Mouse (Mus musculus): Measurements from ENCODE around the gene Fbxw8. TPM values are rescaled to one million over a fixed set of nuclear protein-coding genes. Genes with fewer than 3 reads are reported as not detected.
A peak's percentile ranks its signal among the peaks of the same experiment; 100 is the strongest.

Gene Fbxw8
- polyA plus RNA-seq, 1 experiment from 2014 or later: 21.4 TPM

- Histone ChIP-seq H3K27me3 (ENCODE audit: control insufficient read depth, insufficient read depth, low read length) (no peaks in the 10 kb centered on the region), H3K4me1 (replicated peaks; ENCODE audit: control insufficient read depth, insufficient read depth, low read length) (no peaks in the 10 kb centered on the region), H3K4me3 (ENCODE audit: low read depth, low read length) (no peak overlapping the region), H3K9ac (ENCODE audit: low read depth, low read length) (no peak overlapping the region), H3K9me3 (ENCODE audit: control insufficient read depth, low read length) (no peaks in the 10 kb centered on the region), H3K4me2 (replicated peaks; ENCODE audit: low read depth, low read length) (no peak overlapping the region), H3K27ac (ENCODE audit: low read depth, low read length) (no peak overlapping the region), H3K36me3 (ENCODE audit: control insufficient read depth, insufficient read depth, low read length) (no peaks in the 10 kb centered on the region)
- 81% methylated on average over 17 of the region's 17 CpGs for WGBS
- no peak for DNase-seq (ENCODE audit: low spot score)
- no peak for ATAC-seq (ENCODE audit: low FRiP score)
Observed at GRCm38 (mm10) chr5:118108124-118108793, 47.0 kb downstream of the Fbxw8 start.

DNA sequence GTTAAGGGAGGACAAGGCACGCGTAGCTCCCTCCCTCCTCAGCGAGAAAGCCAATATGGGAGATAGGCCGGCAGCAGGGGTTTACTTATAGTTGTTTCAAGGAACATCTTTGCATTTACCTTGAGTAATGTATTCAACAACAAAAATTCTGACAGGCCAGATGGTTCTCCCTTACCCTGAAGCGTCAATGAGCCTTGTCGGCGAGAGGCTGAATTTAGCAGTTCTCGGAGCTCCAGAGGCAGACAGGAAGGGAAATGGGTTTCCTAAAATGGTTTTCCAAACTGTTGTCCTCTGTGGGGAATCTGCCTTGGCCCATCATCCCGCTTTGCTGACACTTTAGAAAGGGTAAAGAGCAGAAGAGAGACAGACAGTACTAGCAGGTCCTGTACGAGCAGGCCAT is 48.6 kb downstream of the Fbxw8 start:
- no peak overlapping the region for H3K9ac ChIP-seq (ENCODE audit: low read depth, low read length)
- ATAC-seq (ENCODE audit: low FRiP score) (no peak), DNase-seq (ENCODE audit: low spot score) (no peak)
- H3K27ac ChIP-seq (ENCODE audit: low read depth, low read length): no peak overlapping the region
- H3K4me1 ChIP-seq (replicated peaks; ENCODE audit: control insufficient read depth, insufficient read depth, low read length): no peaks in the 10 kb centered on the region
- H3K27me3 ChIP-seq (ENCODE audit: control insufficient read depth, insufficient read depth, low read length): no peaks in the 10 kb centered on the region
- no peaks in the 10 kb centered on the region for H3K36me3 ChIP-seq (ENCODE audit: control insufficient read depth, insufficient read depth, low read length)
- no peaks in the 10 kb centered on the region for H3K9me3 ChIP-seq (ENCODE audit: control insufficient read depth, low read length)
- no peak overlapping the region for H3K4me2 ChIP-seq (replicated peaks; ENCODE audit: low read depth, low read length)
- 95% methylated on average over 10 of the region's 10 CpGs for WGBS
- no peak overlapping the region for H3K4me3 ChIP-seq (ENCODE audit: low read depth, low read length)

DNA sequence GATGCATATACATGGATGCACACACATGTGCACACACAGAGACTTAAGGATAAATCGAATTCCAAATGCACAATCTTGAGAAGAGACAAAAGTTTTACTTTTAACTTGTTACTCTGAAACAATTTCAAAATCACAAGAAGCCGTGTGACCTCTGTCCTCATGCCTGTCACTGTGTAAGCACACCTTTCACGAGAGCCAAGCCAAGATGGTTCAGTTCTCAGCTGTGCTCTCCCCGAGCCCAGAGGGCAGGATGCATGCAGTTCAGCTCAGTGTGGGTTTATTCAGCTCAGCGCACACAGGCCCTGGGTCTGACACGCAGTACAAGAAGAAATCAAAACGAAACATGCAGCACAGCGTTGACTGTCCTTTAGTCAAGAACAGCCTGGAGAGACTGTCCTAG is 49.7 kb downstream of the Fbxw8 start:
- H3K27ac ChIP-seq (ENCODE audit: low read depth, low read length): no peak overlapping the region
- no peak overlapping the region for H3K4me3 ChIP-seq (ENCODE audit: low read depth, low read length)
- no peak for ATAC-seq (ENCODE audit: low FRiP score)
- no peaks in the 10 kb centered on the region for H3K4me1 ChIP-seq (replicated peaks; ENCODE audit: control insufficient read depth, insufficient read depth, low read length)
- no peaks in the 10 kb centered on the region for H3K36me3 ChIP-seq (ENCODE audit: control insufficient read depth, insufficient read depth, low read length)
- WGBS: 86% methylated on average over 8 of the region's 8 CpGs
- H3K27me3 ChIP-seq (ENCODE audit: control insufficient read depth, insufficient read depth, low read length): no peaks in the 10 kb centered on the region
- no peak for DNase-seq (ENCODE audit: low spot score)
- H3K9ac ChIP-seq (ENCODE audit: low read depth, low read length): no peak overlapping the region
- H3K4me2 ChIP-seq (replicated peaks; ENCODE audit: low read depth, low read length): no peak overlapping the region
- no peaks in the 10 kb centered on the region for H3K9me3 ChIP-seq (ENCODE audit: control insufficient read depth, low read length)

DNA sequence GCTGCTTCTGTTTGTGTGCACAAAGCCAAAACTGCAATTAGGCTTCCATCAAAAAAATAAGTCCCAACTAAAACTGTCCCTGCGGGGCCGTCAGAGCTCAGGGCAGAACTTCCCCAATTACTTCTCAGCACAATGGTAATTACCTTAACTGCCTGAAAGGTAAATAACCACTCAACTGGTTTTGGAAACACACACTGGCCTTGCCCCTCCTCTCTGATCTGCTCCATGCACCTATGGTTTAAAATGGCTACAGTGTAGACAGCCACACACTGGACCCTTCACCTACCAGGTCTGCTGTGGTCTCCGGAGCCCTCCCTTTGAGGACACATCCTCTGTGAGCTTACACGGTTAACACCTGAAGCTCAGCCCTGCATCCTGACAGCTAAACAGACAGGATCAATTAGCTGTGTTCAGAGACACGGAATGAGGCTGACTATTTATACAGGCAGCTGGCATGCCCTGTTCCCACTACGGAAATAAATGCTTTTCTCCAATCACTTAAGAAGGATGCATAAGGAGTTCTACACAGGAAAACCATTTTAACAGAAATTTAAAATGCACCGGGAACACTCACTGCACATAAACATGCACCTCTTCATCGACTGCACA is 55.3 kb downstream of the Fbxw8 start:
- ATAC-seq (ENCODE audit: low FRiP score): no peak
- no peak overlapping the region for H3K9ac ChIP-seq (ENCODE audit: low read depth, low read length)
- 85% methylated on average over 8 of the region's 8 CpGs for WGBS
- H3K9me3 ChIP-seq (ENCODE audit: control insufficient read depth, low read length): no peaks in the 10 kb centered on the region
- H3K36me3 ChIP-seq (ENCODE audit: control insufficient read depth, insufficient read depth, low read length): peaks cover 4% of the 10 kb centered on the region; the same call in 1 of the 2 replicates
- H3K27ac ChIP-seq (ENCODE audit: low read depth, low read length): no peak overlapping the region
- DNase-seq (ENCODE audit: low spot score): no peak
- H3K4me1 ChIP-seq (replicated peaks; ENCODE audit: control insufficient read depth, insufficient read depth, low read length): no peaks in the 10 kb centered on the region
- H3K4me2 ChIP-seq (replicated peaks; ENCODE audit: low read depth, low read length): no peak overlapping the region
- no peaks in the 10 kb centered on the region for H3K27me3 ChIP-seq (ENCODE audit: control insufficient read depth, insufficient read depth, low read length)
- no peak overlapping the region for H3K4me3 ChIP-seq (ENCODE audit: low read depth, low read length)

GRCm38 (mm10) chr5:118099069-118099869 is 56.0 kb downstream of the Fbxw8 start:
- no peak overlapping the region for H3K9ac ChIP-seq (ENCODE audit: low read depth, low read length)
- ATAC-seq (ENCODE audit: low FRiP score): no peak
- DNase-seq (ENCODE audit: low spot score): no peak

DNA sequence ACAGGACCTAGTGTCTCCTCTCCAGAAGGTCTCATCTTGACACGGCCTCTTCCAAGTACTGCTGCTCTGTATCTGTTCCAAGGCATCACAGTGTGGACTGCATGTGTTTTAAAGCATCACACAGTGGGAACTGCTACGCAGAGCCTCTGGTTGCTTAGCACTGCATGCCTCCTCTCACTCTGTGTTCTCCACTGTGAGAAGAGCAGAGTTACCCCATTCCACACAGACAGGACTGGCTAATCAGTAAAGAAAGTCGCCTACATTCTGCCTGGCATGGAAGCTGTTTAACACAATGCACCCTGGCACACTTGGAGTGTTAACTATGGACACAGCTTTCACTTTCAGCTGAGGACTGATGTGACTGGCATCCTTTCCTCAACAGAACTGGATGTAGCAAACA is 58.9 kb downstream of the Fbxw8 start:
- no peak for ATAC-seq (ENCODE audit: low FRiP score)
- peaks cover 4% of the 10 kb centered on the region; the same call in 1 of the 2 replicates for H3K36me3 ChIP-seq (ENCODE audit: control insufficient read depth, insufficient read depth, low read length)
- no peak for DNase-seq (ENCODE audit: low spot score)
- H3K9ac ChIP-seq (ENCODE audit: low read depth, low read length): no peak overlapping the region
- H3K27ac ChIP-seq (ENCODE audit: low read depth, low read length): no peak overlapping the region
- no peaks in the 10 kb centered on the region for H3K4me1 ChIP-seq (replicated peaks; ENCODE audit: control insufficient read depth, insufficient read depth, low read length)
- H3K4me3 ChIP-seq (ENCODE audit: low read depth, low read length): no peak overlapping the region
- no peak overlapping the region for H3K4me2 ChIP-seq (replicated peaks; ENCODE audit: low read depth, low read length)
- WGBS: 89% methylated on average over 3 of the region's 3 CpGs
- H3K9me3 ChIP-seq (ENCODE audit: control insufficient read depth, low read length): no peaks in the 10 kb centered on the region
- H3K27me3 ChIP-seq (ENCODE audit: control insufficient read depth, insufficient read depth, low read length): no peaks in the 10 kb centered on the region

More at GRCm38 (mm10) chr5:118099069-118099869, 56.0 kb downstream of the Fbxw8 start:
- H3K4me2 ChIP-seq (replicated peaks; ENCODE audit: low read depth, low read length): no peak overlapping the region
- peaks cover 4% of the 10 kb centered on the region; the same call in 1 of the 2 replicates for H3K36me3 ChIP-seq (ENCODE audit: control insufficient read depth, insufficient read depth, low read length)
- no peak overlapping the region for H3K4me3 ChIP-seq (ENCODE audit: low read depth, low read length)
- H3K9me3 ChIP-seq (ENCODE audit: control insufficient read depth, low read length): no peaks in the 10 kb centered on the region
- H3K4me1 ChIP-seq (replicated peaks; ENCODE audit: control insufficient read depth, insufficient read depth, low read length): no peaks in the 10 kb centered on the region
- 75% methylated on average over 11 of the region's 11 CpGs for WGBS
- no peaks in the 10 kb centered on the region for H3K27me3 ChIP-seq (ENCODE audit: control insufficient read depth, insufficient read depth, low read length)
- H3K27ac ChIP-seq (ENCODE audit: low read depth, low read length): peak overlapping the region; percentile 53; the same call in 1 of the 2 replicates

DNA sequence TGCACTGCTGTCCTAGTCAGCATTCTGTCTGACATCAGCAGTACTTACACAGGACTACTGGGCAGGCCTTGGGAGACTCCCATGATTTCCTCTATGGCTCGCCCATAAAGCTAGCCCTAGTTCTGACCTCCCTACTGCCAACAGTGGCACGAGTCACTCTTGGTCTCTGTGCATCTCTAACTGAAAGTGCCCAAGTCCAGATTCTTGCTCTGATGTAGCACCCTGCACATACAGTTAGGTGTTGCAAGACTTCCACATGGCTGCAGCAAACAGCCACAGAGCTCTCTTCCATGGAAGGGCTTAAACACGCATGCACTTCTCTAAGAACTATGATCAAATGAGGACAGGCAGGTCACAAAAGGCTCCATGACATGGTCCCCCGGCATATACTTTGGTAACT is 59.4 kb downstream of the Fbxw8 start:
- Histone ChIP-seq H3K9ac (ENCODE audit: low read depth, low read length) (no peak overlapping the region), H3K4me3 (ENCODE audit: low read depth, low read length) (no peak overlapping the region), H3K27ac (ENCODE audit: low read depth, low read length) (no peak overlapping the region), H3K4me1 (replicated peaks; ENCODE audit: control insufficient read depth, insufficient read depth, low read length) (no peaks in the 10 kb centered on the region), H3K4me2 (replicated peaks; ENCODE audit: low read depth, low read length) (no peak overlapping the region), H3K9me3 (ENCODE audit: control insufficient read depth, low read length) (no peaks in the 10 kb centered on the region), H3K36me3 (ENCODE audit: control insufficient read depth, insufficient read depth, low read length) (peaks cover 7% of the 10 kb centered on the region; the same call in 1 of the 2 replicates), H3K27me3 (ENCODE audit: control insufficient read depth, insufficient read depth, low read length) (no peaks in the 10 kb centered on the region)
- DNase-seq (ENCODE audit: low spot score) (no peak), ATAC-seq (ENCODE audit: low FRiP score) (no peak)
- WGBS: 95% methylated on average over 4 of the region's 4 CpGs

GRCm38 (mm10) chr5:118095433-118095832 is 59.8 kb downstream of the Fbxw8 start:
- H3K36me3 ChIP-seq (ENCODE audit: control insufficient read depth, insufficient read depth, low read length): peaks cover 8% of the 10 kb centered on the region; the same call in 1 of the 2 replicates
- DNase-seq (ENCODE audit: low spot score): no peak
- no peak overlapping the region for H3K4me3 ChIP-seq (ENCODE audit: low read depth, low read length)
- no peak for ATAC-seq (ENCODE audit: low FRiP score)
- no peak overlapping the region for H3K4me2 ChIP-seq (replicated peaks; ENCODE audit: low read depth, low read length)
- H3K27ac ChIP-seq (ENCODE audit: low read depth, low read length): no peak overlapping the region
- no peaks in the 10 kb centered on the region for H3K4me1 ChIP-seq (replicated peaks; ENCODE audit: control insufficient read depth, insufficient read depth, low read length)
- no peaks in the 10 kb centered on the region for H3K9me3 ChIP-seq (ENCODE audit: control insufficient read depth, low read length)
- H3K27me3 ChIP-seq (ENCODE audit: control insufficient read depth, insufficient read depth, low read length): no peaks in the 10 kb centered on the region
- no peak overlapping the region for H3K9ac ChIP-seq (ENCODE audit: low read depth, low read length)
- 88% methylated on average over 11 of the region's 11 CpGs for WGBS
